Mouse (Mus musculus) embryonic facial prominence, embryonic 14.5 days (tissue): Measurements from ENCODE around the gene Gstp2. TPM values are rescaled to one million over a fixed set of nuclear protein-coding genes. Genes with fewer than 3 reads are reported as not detected.

ENCODE experiments used
- ATAC-seq: fragments of 200-750 bp; cut with Nextera tagmentation; 2 replicates; pipeline ENCODE4 v1.8.0; 2017; ENCODE audit warnings: low read depth, moderate number of reproducible peaks, moderate TSS enrichment
- DNase-seq: peaks from one replicate; pipeline ENCODE4 v3.0.0-alpha.2; 2015; ENCODE audit warnings: low spot score
- H3K27ac ChIP-seq: fragments of 300-500 bp; sonication (generic); replicated peaks from 2 replicates; pipeline ENCODE4 v1.5.1; 2014; ENCODE audit warnings: low read depth, mild to moderate bottlenecking, low read length, moderate library complexity
- H3K27me3 ChIP-seq: fragments of 300-500 bp; sonication (generic); replicated peaks from 2 replicates; pipeline ENCODE4 v1.6.1; 2014; ENCODE audit warnings: low read length; ENCODE audit not compliant: control insufficient read depth, insufficient read depth
- H3K36me3 ChIP-seq: fragments of 300-500 bp; sonication (generic); 2 replicates; pipeline ENCODE4 v1.6.1; 2014; ENCODE audit warnings: low read length, mixed read lengths; ENCODE audit not compliant: control insufficient read depth, insufficient read depth
- H3K4me1 ChIP-seq: fragments of 300-500 bp; sonication (generic); 2 replicates; pipeline ENCODE4 v1.6.1; 2014; ENCODE audit warnings: antibody characterized with exemption, low read length; ENCODE audit not compliant: control insufficient read depth, insufficient read depth
- H3K4me2 ChIP-seq: fragments of 300-500 bp; sonication (generic); 2 replicates; pipeline ENCODE4 v1.6.1; 2014; ENCODE audit warnings: low read depth, mild to moderate bottlenecking, low read length, moderate library complexity, mixed read lengths
- H3K4me3 ChIP-seq: fragments of 300-500 bp; sonication (generic); 2 replicates; pipeline ENCODE4 v1.5.1; 2014; ENCODE audit warnings: low read depth, mild to moderate bottlenecking, low read length
- H3K9ac ChIP-seq: fragments of 300-500 bp; sonication (generic); 2 replicates; pipeline ENCODE4 v1.6.1; 2014; ENCODE audit warnings: low read depth, mild to moderate bottlenecking, low read length, moderate library complexity, mixed read lengths
- H3K9me3 ChIP-seq: fragments of 300-500 bp; sonication (generic); 2 replicates; pipeline ENCODE4 v1.6.1; 2016; ENCODE audit warnings: low read length; ENCODE audit not compliant: control insufficient read depth
- WGBS: fragments of 180-500 bp; shearing (Covaris S2); extraction: QIAGEN DNeasy Blood & Tissue Kit; methylation state at CpG from one replicate; pipeline ENCODE4 v1.1.7; 2014; 5-methylcytosine and 5-hydroxymethylcytosine counted together
- polyA plus RNA-seq: library from polyadenylated mRNA; unstranded; fragments of >200 nt; fragmentation: Nextera tagmentation; extraction: Ambion mirVana; gene quantifications from 2 replicates; pipeline ENCODE4 v1.2.1, GENCODE M21; 2014

The Gstp2 gene
- polyA plus RNA-seq, 1 experiment from 2014 or later = 4.5 TPM

- DNase-seq (no peak), ATAC-seq (no peak)
- no peak overlapping the region for H3K4me3 ChIP-seq
- H3K4me2 ChIP-seq = no peak overlapping the region
- H3K27ac ChIP-seq = no peak overlapping the region
- no peaks in the 10 kb centered on the region for H3K27me3 ChIP-seq
- H3K4me1 ChIP-seq = peaks cover 4% of the 10 kb centered on the region; the same call in 1 of the 2 replicates
- H3K9me3 ChIP-seq = no peaks in the 10 kb centered on the region
- no peak overlapping the region for H3K9ac ChIP-seq
- 46% methylated on average over 7 of the region's 7 CpGs for WGBS
- no peaks in the 10 kb centered on the region for H3K36me3 ChIP-seq
These were observed 49.7 kb downstream of the Gstp2 start for GRCm38 (mm10) chr19:3996106-3996505.

GRCm38 (mm10) chr19:3995505-3995904 lies 50.3 kb downstream of the Gstp2 start:
- WGBS = 80% methylated on average over 3 of the region's 3 CpGs

GRCm38 (mm10) chr19:3994932-3995331 lies 50.9 kb downstream of the Gstp2 start:
- DNase-seq = no peak
- ATAC-seq = no peak
- Histone ChIP-seq H3K9ac (no peak overlapping the region), H3K36me3 (no peaks in the 10 kb centered on the region), H3K27ac (no peak overlapping the region), H3K9me3 (no peaks in the 10 kb centered on the region), H3K27me3 (no peaks in the 10 kb centered on the region), H3K4me2 (no peak overlapping the region), H3K4me3 (no peak overlapping the region), H3K4me1 (no peaks in the 10 kb centered on the region)
- 67% methylated on average over 6 of the region's 6 CpGs for WGBS

More at GRCm38 (mm10) chr19:3995505-3995904, 50.3 kb downstream of the Gstp2 start:
- Histone ChIP-seq H3K27me3 (no peaks in the 10 kb centered on the region), H3K4me2 (no peak overlapping the region), H3K4me3 (no peak overlapping the region), H3K27ac (no peak overlapping the region), H3K36me3 (no peaks in the 10 kb centered on the region), H3K4me1 (no peaks in the 10 kb centered on the region), H3K9ac (no peak overlapping the region), H3K9me3 (no peaks in the 10 kb centered on the region)
- DNase-seq (no peak), ATAC-seq (no peak)

GRCm38 (mm10) chr19:3992416-3992815 lies 53.4 kb downstream of the Gstp2 start, which contains the start of gene Tbx10:
Gene Tbx10, plus strand, starts transcription at chr19:3992752.
- WGBS = 44% methylated on average over 5 of the region's 5 CpGs
- no peak within 1 kb of the TSS for H3K9ac ChIP-seq
- H3K36me3 ChIP-seq = no peaks in the 10 kb centered on the region
- no peaks in the 10 kb centered on the region for H3K9me3 ChIP-seq
- no peak for DNase-seq
- no peaks in the 10 kb centered on the region for H3K27me3 ChIP-seq
- ATAC-seq = no peak
- no peak within 1 kb of the TSS for H3K4me2 ChIP-seq
- no peak within 1 kb of the TSS for H3K4me3 ChIP-seq
- H3K27ac ChIP-seq = no peak within 1 kb of the TSS
- H3K4me1 ChIP-seq = no peaks in the 10 kb centered on the region

- ATAC-seq = no peak
- Histone ChIP-seq H3K27me3 (no peaks in the 10 kb centered on the region), H3K4me2 (no peak overlapping the region), H3K4me1 (no peaks in the 10 kb centered on the region; the same call in 1 of the 2 replicates), H3K9me3 (no peaks in the 10 kb centered on the region), H3K9ac (no peak overlapping the region), H3K27ac (no peak overlapping the region), H3K4me3 (no peak overlapping the region), H3K36me3 (no peaks in the 10 kb centered on the region)
- 86% methylated on average over 3 of the region's 3 CpGs for WGBS
- no peak for DNase-seq
These were observed 53.9 kb downstream of the Gstp2 start for GRCm38 (mm10) chr19:3991966-3992365.

DNA sequence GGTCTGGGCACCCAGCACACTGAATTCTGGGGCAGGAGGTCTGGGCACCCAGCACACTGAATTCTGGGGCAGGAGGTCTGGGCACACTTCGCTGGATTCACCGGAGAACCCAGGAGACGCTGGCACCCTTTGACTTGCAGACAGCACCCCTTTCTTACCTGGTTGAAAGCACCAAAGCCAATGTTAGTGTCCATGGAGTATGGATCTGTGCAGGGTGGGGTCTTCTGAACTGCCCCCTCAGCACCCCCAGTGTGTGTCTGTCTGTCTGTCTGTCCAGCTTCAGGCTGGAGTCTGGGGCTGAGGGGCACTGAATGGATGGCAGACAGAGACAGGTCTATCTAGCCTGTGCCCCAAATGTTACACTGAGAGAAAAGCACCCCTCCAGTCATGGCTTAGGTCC lies 54.3 kb downstream of the Gstp2 start:
- no peak overlapping the region for H3K27ac ChIP-seq
- H3K27me3 ChIP-seq = no peaks in the 10 kb centered on the region
- ATAC-seq (no peak), DNase-seq (no peak)
- no peak overlapping the region for H3K4me3 ChIP-seq
- H3K9me3 ChIP-seq = no peaks in the 10 kb centered on the region
- H3K4me2 ChIP-seq = no peak overlapping the region
- H3K36me3 ChIP-seq = no peaks in the 10 kb centered on the region
- WGBS = 93% methylated on average over 3 of the region's 3 CpGs
- H3K9ac ChIP-seq = no peak overlapping the region
- peaks cover 3% of the 10 kb centered on the region; the same call in 1 of the 2 replicates for H3K4me1 ChIP-seq

- 65% methylated on average over 6 of the region's 6 CpGs for WGBS
- DNase-seq (no peak), ATAC-seq (no peak)
- H3K4me2 ChIP-seq = no peak overlapping the region
- H3K36me3 ChIP-seq = no peaks in the 10 kb centered on the region
- H3K9ac ChIP-seq = no peak overlapping the region
- H3K27me3 ChIP-seq = no peaks in the 10 kb centered on the region
- no peaks in the 10 kb centered on the region for H3K9me3 ChIP-seq
- no peak overlapping the region for H3K4me3 ChIP-seq
- peaks cover 8% of the 10 kb centered on the region; the same call in 1 of the 2 replicates for H3K4me1 ChIP-seq
- H3K27ac ChIP-seq = no peak overlapping the region
These were observed 55.0 kb downstream of the Gstp2 start for GRCm38 (mm10) chr19:3990804-3991203.

Other genes starting within 250 kb of the Gstp2 start
- gene Chka, start 194.2 kb downstream of the Gstp2 start, polyA plus RNA-seq = 31.3 and 32.9 TPM in 2 replicates
- 33.6 and 36.5 TPM in 2 replicates for gene Tcirg1, start 138.9 kb downstream of the Gstp2 start, polyA plus RNA-seq
- gene Ndufs8, start 133.2 kb downstream of the Gstp2 start, polyA plus RNA-seq = 297 and 302 TPM in 2 replicates
- 4.6 and 4.8 TPM in 2 replicates for gene Aldh3b1, start 116.2 kb downstream of the Gstp2 start, polyA plus RNA-seq
- gene Unc93b1, start 110.8 kb downstream of the Gstp2 start, polyA plus RNA-seq = 21.3 and 24.5 TPM in 2 replicates
- gene Aldh3b3, start 87.4 kb downstream of the Gstp2 start, polyA plus RNA-seq = 0.18 and 0.24 TPM in 2 replicates
- gene Aldh3b2, start 73.7 kb downstream of the Gstp2 start, polyA plus RNA-seq = 9.2 and 11.8 TPM in 2 replicates
- 8.2 and 8.5 TPM in 2 replicates for gene Acy3, start 59.5 kb downstream of the Gstp2 start, polyA plus RNA-seq
- gene Tbx10, start 53.3 kb downstream of the Gstp2 start, polyA plus RNA-seq = 0.10 TPM in 1 of 2 replicates, not detected in the other
- 25.8 and 29.5 TPM in 2 replicates for gene Nudt8, start 45.4 kb downstream of the Gstp2 start, polyA plus RNA-seq
- gene Gm49405, start 45.4 kb downstream of the Gstp2 start, polyA plus RNA-seq = 1.4 and 1.6 TPM in 2 replicates
- 2.5 and 3.4 TPM in 2 replicates for gene Doc2g, start 42.7 kb downstream of the Gstp2 start, polyA plus RNA-seq
- 188 and 199 TPM in 2 replicates for gene Ndufv1, start 33.2 kb downstream of the Gstp2 start, polyA plus RNA-seq
- 483 and 496 TPM in 2 replicates for gene Gstp1, start 8.0 kb downstream of the Gstp2 start, polyA plus RNA-seq
- 0.35 TPM in 1 of 2 replicates, not detected in the other for gene Gstp3, start 13.5 kb upstream of the Gstp2 start, polyA plus RNA-seq
- not detected in 2 replicates for gene Cabp2, start 35.6 kb upstream of the Gstp2 start, polyA plus RNA-seq
- gene Cdk2ap2, start 51.2 kb upstream of the Gstp2 start, polyA plus RNA-seq = 66.1 and 68.6 TPM in 2 replicates
- 5.6 and 6.6 TPM in 2 replicates for gene Pitpnm1, start 54.0 kb upstream of the Gstp2 start, polyA plus RNA-seq
- 81.9 and 88.6 TPM in 2 replicates for gene Aip, start 79.8 kb upstream of the Gstp2 start, polyA plus RNA-seq
- gene Gpr152, start 93.8 kb upstream of the Gstp2 start, polyA plus RNA-seq = 0.08 TPM in 1 of 2 replicates, not detected in the other
- 0.12 TPM in 1 of 2 replicates, not detected in the other for gene Cabp4, start 98.0 kb upstream of the Gstp2 start, polyA plus RNA-seq
- gene Coro1b, start 102.6 kb upstream of the Gstp2 start, polyA plus RNA-seq = 139 and 162 TPM in 2 replicates
- 5.1 and 6.7 TPM in 2 replicates for gene Ptprcap, start 107.6 kb upstream of the Gstp2 start, polyA plus RNA-seq
- gene Rps6kb2, start 117.3 kb upstream of the Gstp2 start, polyA plus RNA-seq = 34.1 and 43.2 TPM in 2 replicates
- 4.3 and 5.3 TPM in 2 replicates for gene Carns1, start 129.5 kb upstream of the Gstp2 start, polyA plus RNA-seq
- gene Tbc1d10c, start 145.3 kb upstream of the Gstp2 start, polyA plus RNA-seq = 3.6 and 3.8 TPM in 2 replicates
- gene Ppp1ca, start 146.0 kb upstream of the Gstp2 start, polyA plus RNA-seq = 744 and 800 TPM in 2 replicates
- 28.9 and 32.4 TPM in 2 replicates for gene Rad9a, start 155.6 kb upstream of the Gstp2 start, polyA plus RNA-seq
- 6.0 and 6.3 TPM in 2 replicates for gene Clcf1, start 168.2 kb upstream of the Gstp2 start, polyA plus RNA-seq
- not detected in 2 replicates for gene AC109138.7, start 168.3 kb upstream of the Gstp2 start, polyA plus RNA-seq
- gene Pold4, start 185.9 kb upstream of the Gstp2 start, polyA plus RNA-seq = 28.1 and 31.3 TPM in 2 replicates
- gene Ssh3, start 223.2 kb upstream of the Gstp2 start, polyA plus RNA-seq = 16.3 and 16.6 TPM in 2 replicates
- 7.6 and 9.0 TPM in 2 replicates for gene Ankrd13d, start 237.1 kb upstream of the Gstp2 start, polyA plus RNA-seq